Mouse (Mus musculus): ENCODE data around the gene Cldn6. TPM values are rescaled to one million over a fixed set of nuclear protein-coding genes. Genes with fewer than 3 reads are reported as not detected.

Cldn6 gene
- 0.53 TPM in 1 of 2 replicates, not detected in the other for polyA plus RNA-seq (2012; rRNA removed)

GRCm38 (mm10) chr17:23679127-23679835 lies at the start of gene Cldn6:
Gene Cldn6, plus strand, starts transcription at chr17:23679249.

GRCm38 (mm10) chr17:23644613-23645495 lies 34.2 kb upstream of the Cldn6 start, which contains the start of gene Mmp25:
Gene Mmp25, minus strand, starts transcription at chr17:23645277.

GRCm38 (mm10) chr17:23660117-23660875 lies 18.8 kb upstream of the Cldn6 start, which contains the start of gene Bicdl2:
Gene Bicdl2, plus strand, starts transcription at chr17:23660506.

GRCm38 (mm10) chr17:23673424-23674073 lies 5.5 kb upstream of the Cldn6 start, which contains the start of the genes Hcfc1r1 and Thoc6:
Gene Hcfc1r1, plus strand, starts transcription at chr17:23673596.
Gene Thoc6, minus strand, starts transcription at chr17:23673882.

GRCm38 (mm10) chr17:23677236-23677679 lies 1.8 kb upstream of the Cldn6 start, which contains the start of gene Tnfrsf12a:
Gene Tnfrsf12a, minus strand, starts transcription at chr17:23677468.

GRCm38 (mm10) chr17:23683856-23684672 lies 5.0 kb downstream of the Cldn6 start, which contains the start of gene Cldn9:
Gene Cldn9, minus strand, starts transcription at chr17:23684026.

GRCm38 (mm10) chr17:23722376-23723125 lies 43.5 kb downstream of the Cldn6 start, which contains the start of gene 1520401A03Rik:
Gene 1520401A03Rik, minus strand, starts transcription at chr17:23722783.

GRCm38 (mm10) chr17:23725999-23726757 lies 47.1 kb downstream of the Cldn6 start, which contains the start of gene Pkmyt1:
Gene Pkmyt1, plus strand, starts transcription at chr17:23726336.

Other genes with a start within 250 kb of the Cldn6 start
- gene Vmn2r117, start 199.6 kb upstream of the Cldn6 start, polyA plus RNA-seq (2012; rRNA removed): not detected in 2 replicates
- gene Zfp213, start 115.0 kb upstream of the Cldn6 start, polyA plus RNA-seq (2012; rRNA removed): 15.2 and 15.6 TPM in 2 replicates
- 11.5 and 11.8 TPM in 2 replicates for gene Zfp13, start 79.8 kb upstream of the Cldn6 start, polyA plus RNA-seq (2012; rRNA removed)
- not detected in 2 replicates for gene Zscan10, start 78.4 kb upstream of the Cldn6 start, polyA plus RNA-seq (2012; rRNA removed)
- gene Mmp25, start 34.0 kb upstream of the Cldn6 start, polyA plus RNA-seq (2012; rRNA removed): 0.32 and 0.51 TPM in 2 replicates
- 18.5 and 18.9 TPM in 2 replicates for gene Bicdl2, start 18.7 kb upstream of the Cldn6 start, polyA plus RNA-seq (2012; rRNA removed)
- gene Hcfc1r1, start 5.7 kb upstream of the Cldn6 start, polyA plus RNA-seq (2012; rRNA removed): 362 and 417 TPM in 2 replicates
- gene Thoc6, start 5.4 kb upstream of the Cldn6 start, polyA plus RNA-seq (2012; rRNA removed): 20.1 and 25.6 TPM in 2 replicates
- 32.1 and 32.9 TPM in 2 replicates for gene Tnfrsf12a, start 1.8 kb upstream of the Cldn6 start, polyA plus RNA-seq (2012; rRNA removed)
- gene Cldn9, start 4.8 kb downstream of the Cldn6 start, polyA plus RNA-seq (2012; rRNA removed): 0.37 and 0.46 TPM in 2 replicates
- 0.09 TPM in 1 of 2 replicates, not detected in the other for gene 1520401A03Rik, start 43.5 kb downstream of the Cldn6 start, polyA plus RNA-seq (2012; rRNA removed)
- 61.5 and 71.9 TPM in 2 replicates for gene Pkmyt1, start 47.1 kb downstream of the Cldn6 start, polyA plus RNA-seq (2012; rRNA removed)
- gene Paqr4, start 61.6 kb downstream of the Cldn6 start, polyA plus RNA-seq (2012; rRNA removed): 392 and 448 TPM in 2 replicates
- 14.8 and 15.8 TPM in 2 replicates for gene Kremen2, start 66.6 kb downstream of the Cldn6 start, polyA plus RNA-seq (2012; rRNA removed)
- gene Flywch1, start 92.4 kb downstream of the Cldn6 start, polyA plus RNA-seq (2012; rRNA removed): 30.4 and 32.2 TPM in 2 replicates
- gene Flywch2, start 106.8 kb downstream of the Cldn6 start, polyA plus RNA-seq (2012; rRNA removed): 15.4 and 24.0 TPM in 2 replicates
- gene Srrm2, start 111.3 kb downstream of the Cldn6 start, polyA plus RNA-seq (2012; rRNA removed): 521 and 552 TPM in 2 replicates
- gene Elob, start 149.9 kb downstream of the Cldn6 start, polyA plus RNA-seq (2012; rRNA removed): 551 and 740 TPM in 2 replicates
- 0.24 and 0.87 TPM in 2 replicates for gene Prss33, start 156.8 kb downstream of the Cldn6 start, polyA plus RNA-seq (2012; rRNA removed)
- 1,354 and 1,658 TPM in 2 replicates for gene Prss32, start 164.6 kb downstream of the Cldn6 start, polyA plus RNA-seq (2012; rRNA removed)
- gene Prss41, start 164.9 kb downstream of the Cldn6 start, polyA plus RNA-seq (2012; rRNA removed): 1.9 and 6.1 TPM in 2 replicates
- gene Prss21, start 188.8 kb downstream of the Cldn6 start, polyA plus RNA-seq (2012; rRNA removed): not detected in 2 replicates
- not detected in 2 replicates for gene Dcpp1, start 201.6 kb downstream of the Cldn6 start, polyA plus RNA-seq (2012; rRNA removed)
- not detected in 2 replicates for gene Dcpp2, start 201.6 kb downstream of the Cldn6 start, polyA plus RNA-seq (2012; rRNA removed)
- gene Dcpp3, start 238.2 kb downstream of the Cldn6 start, polyA plus RNA-seq (2012; rRNA removed): not detected in 2 replicates

Measured in colon, adult 2 months (tissue).